Mouse (Mus musculus) urinary bladder, postnatal 36 days (tissue): ENCODE measurements around the gene Pskh1.

Experiments
- DNase-seq, 2 experiments: peaks; one replicate each; pipeline ENCODE4 v3.0.0; 2022; ENCODE audit warnings: low spot score in 2 of 2, mixed read lengths in 1 of 2

The Pskh1 gene

DNA sequence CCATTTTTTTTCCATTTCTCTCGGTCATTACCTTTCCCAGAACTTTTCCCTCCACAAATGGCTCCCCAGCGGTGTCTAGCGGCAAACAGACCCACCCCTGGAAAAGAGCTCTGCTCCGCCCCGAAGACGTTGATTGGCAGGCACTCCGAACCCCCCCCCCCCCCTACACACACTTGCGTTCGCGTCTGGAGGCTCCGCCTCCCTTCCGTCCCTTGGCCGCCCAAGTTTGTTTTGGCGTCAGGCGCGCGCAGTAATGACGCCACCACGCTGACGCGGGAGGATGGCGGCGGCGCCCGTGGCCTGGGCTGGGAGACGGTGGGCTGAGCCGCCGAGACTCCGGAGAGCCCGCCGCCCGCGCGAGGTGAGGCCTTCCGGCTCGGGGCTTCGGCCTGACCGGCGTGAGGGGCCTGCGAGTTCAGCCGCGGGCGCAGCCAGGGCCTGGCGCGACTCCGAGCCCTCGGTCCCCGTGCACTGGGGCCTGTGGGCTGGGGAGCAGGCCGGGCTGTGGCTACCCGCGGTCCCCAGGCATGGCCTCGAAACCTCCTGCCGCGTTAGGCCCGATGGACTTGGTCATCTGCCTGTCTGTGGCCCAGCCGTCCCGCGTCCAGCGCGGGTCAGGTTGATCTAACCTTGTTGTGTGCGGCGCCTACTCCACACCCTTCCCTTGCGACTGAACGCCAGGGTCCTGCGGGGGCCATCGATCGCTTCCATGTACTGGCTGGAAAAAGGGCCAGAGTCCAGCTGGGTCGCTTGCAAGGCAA, at the start of gene Pskh1:
Gene Pskh1, plus strand, starts transcription at position 262 of the 761 bp plus-strand sequence.
- peak; percentile 89 to 90 for DNase-seq

DNA sequence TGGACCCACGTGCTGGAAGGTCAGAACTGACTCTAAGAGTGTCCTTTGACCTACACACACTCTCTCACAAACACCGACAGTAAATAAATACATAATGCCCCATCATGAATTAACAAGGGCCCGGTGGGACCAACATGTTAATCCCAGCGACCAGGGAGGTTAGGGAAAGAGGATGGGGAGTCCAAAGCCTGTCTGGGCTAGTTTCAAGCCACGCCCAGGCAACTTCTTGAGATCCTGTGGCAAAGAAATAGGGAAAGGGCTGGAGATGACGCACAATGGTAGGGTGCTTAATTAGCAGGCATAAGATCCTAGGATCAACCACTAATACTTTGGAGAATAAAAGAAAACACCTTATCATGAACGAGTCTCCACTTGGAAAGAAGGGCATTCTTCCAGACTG, 49.6 kb upstream of the Pskh1 start:
- no peak for DNase-seq

DNA sequence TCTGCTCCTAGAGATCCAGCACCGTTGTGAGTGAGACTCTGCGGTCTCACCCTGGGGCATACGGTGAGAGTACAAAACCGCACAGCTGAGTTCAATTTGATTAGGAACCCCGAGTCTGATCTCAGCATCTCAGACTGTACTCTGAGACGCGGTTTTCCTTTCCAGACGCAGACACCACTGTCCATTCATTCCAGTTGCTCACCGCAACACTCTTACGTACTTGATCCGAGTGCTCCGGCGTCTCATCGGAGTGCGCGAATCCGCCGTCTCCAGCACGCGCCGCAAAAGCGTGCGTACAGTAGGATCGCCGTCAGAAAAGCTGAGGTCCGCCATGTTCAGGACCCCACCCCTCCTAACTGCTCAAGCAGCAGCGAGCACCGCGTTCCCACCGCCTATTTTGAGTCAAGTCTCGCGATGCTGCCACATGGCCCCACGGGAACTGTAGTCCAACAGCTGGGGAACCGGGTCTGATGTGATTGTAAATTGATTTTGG, 48.5 kb upstream of the Pskh1 start:
- DNase-seq = peak; percentile 83 to 89

GRCm38 (mm10) chr8:105852146-105852729, 48.0 kb upstream of the Pskh1 start:
- no peak for DNase-seq

- no peak for DNase-seq
These were observed 47.1 kb upstream of the Pskh1 start, which contains the start of gene Cenpt for GRCm38 (mm10) chr8:105853178-105853577. TSS of gene Cenpt (minus strand) at chr8:105853278.

DNA sequence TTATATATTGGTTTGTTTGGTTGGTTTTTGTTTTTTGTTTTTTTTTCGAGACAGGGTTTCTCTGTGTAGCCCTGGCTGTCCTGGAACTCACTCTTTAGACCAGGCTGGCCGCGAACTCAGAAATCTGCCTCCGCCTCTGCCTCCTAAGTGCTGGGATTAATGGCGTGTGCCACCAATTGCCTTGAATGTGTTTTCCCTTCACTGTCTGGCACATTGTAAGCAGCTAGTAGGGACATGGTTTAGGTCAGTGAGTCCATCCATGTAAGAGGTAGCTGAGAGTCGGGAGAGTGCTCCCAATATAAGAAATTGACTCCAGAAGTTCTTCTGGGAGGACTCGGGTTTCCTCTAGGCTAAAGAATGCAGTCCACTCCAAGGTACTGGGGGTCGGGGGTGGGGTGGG, 45.9 kb upstream of the Pskh1 start:
- no peak for DNase-seq

DNA sequence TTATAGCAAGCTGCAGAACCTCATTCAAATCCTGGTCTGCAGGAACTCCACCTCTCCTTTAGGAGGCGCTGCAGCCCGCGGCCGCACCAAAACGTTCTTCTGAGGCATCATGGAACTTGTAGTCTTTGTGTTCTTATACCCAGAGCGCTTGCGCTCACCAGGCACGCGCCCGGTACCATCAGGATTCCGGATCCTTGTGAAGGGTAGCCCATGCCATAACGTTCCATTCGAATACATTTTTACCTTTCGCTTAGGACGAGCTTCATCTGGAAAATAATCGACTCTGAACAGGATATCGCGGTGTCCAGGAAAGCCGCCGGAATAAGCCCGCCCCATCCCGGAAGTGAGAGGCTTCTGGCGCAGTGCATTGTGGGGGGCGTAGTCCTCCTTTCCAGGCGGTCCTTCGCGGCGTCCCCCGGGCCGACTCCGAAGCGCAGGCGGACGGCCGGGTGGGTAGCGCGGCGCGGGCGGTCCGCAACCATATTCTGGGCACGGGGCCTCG, 45.5 kb upstream of the Pskh1 start, which contains the start of gene Thap11:
Gene Thap11, plus strand, starts transcription at position 418 of the 502 bp plus-strand sequence.
- DNase-seq = peak; percentile 89 to 91

GRCm38 (mm10) chr8:105855248-105856167, 44.7 kb upstream of the Pskh1 start:
- peak; percentile 32 to 43 for DNase-seq

- no peak for DNase-seq
These were observed 43.9 kb upstream of the Pskh1 start for GRCm38 (mm10) chr8:105856168-105856835.

- no peak for DNase-seq
These were observed 41.7 kb upstream of the Pskh1 start for GRCm38 (mm10) chr8:105858495-105858894.

DNA sequence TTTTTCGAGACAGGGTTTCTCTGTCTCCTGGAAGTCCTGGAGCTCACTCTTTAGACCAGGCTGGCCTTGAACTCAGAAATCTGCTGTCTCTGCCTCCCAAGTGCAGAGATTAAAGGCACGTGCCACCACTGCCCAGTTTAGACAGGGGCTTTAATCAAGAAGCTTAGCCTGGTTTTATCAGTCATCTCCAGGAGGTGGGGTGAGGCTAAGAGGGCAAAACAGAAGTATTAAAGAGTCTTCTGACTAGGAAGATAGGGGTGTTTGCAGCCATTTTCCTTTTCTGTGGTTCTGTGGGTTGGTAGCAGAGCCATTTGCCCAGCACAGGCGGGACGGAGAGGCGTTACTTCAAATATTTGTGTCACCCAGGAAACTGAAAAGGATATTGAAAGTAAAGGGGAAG, 40.9 kb upstream of the Pskh1 start:
- DNase-seq = no peak

GRCm38 (mm10) chr8:105860143-105860981, 39.9 kb upstream of the Pskh1 start, which contains the start of gene Nutf2:
TSS of gene Nutf2 (plus strand) at chr8:105860580.
- peak; percentile 89 to 96 for DNase-seq

GRCm38 (mm10) chr8:105861951-105862350, 38.3 kb upstream of the Pskh1 start:
- no peak for DNase-seq

DNA sequence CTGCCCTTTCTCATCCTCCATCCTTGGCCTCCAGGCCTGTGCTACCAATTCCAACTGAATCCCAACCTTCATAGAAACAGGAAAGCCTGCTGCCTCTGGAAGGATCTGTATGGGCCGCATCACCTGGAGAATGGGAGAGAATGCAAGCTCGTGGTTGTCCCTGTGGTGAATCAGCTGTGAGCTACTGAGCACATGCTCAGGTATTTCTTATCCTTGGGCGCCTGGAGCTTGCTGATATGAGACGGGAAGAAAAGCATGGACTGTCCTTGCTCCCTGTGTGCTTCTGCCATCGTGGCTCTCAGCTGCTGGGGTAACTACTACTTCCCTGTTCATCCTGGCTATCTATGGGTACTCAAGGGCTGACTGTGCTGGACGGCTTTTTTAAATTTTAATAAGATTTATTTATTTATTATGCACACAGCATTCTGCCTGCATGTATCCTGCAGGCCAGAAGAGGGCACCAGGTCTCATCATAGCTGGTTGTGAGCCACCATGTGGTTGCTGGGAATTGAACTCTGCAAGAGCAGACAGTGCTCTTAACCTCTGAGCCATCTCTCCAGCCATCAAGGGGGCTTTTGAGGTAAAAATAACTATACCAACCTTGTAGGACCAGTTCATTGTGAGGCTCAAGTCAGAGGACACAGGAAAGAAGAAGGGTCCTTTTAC, 33.7 kb upstream of the Pskh1 start:
- DNase-seq = no peak

- DNase-seq = no peak
These were observed 25.9 kb upstream of the Pskh1 start for GRCm38 (mm10) chr8:105874301-105874700.

DNA sequence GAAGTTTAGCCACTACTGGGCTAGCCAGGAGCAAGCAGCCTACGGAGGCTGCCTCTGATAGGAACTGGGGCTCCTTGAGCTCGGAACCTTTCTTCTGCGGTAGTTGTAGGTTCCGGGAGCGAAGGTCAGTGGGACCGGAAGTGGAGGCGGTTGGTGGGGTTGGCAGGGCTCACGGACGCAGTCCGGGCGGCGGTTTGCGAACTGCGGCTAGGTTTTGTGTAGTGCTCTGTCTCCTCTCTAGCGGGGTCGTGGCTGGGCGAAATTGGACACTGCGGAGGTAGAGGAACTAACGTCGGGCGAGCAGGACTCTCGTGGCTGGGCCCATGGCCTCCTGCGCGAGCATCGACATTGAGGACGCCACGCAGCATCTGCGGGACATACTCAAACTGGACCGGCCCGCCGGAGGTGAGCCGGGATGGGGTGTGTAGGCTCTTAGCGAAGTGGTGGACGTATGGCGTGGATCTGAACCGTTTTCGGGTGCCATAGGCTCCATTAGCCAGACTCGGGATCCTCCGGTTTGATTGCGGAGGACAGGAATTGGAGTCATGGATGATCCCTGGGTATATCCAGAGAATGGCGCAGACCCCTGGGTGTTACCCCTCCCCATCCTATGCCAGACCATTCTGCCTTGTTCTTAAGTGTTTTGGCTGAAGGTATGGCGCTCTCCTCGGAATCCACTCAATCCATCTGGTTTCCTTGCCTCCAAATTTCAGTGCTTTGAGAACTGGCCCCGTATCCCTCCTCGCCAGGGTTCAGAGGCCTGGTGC, 19.3 kb upstream of the Pskh1 start, which contains the start of gene Edc4:
Gene Edc4, plus strand, starts transcription at position 128 of the 767 bp plus-strand sequence.
- DNase-seq = peak; percentile 84

GRCm38 (mm10) chr8:105889756-105890465, 10.3 kb upstream of the Pskh1 start:
- no peak for DNase-seq

DNA sequence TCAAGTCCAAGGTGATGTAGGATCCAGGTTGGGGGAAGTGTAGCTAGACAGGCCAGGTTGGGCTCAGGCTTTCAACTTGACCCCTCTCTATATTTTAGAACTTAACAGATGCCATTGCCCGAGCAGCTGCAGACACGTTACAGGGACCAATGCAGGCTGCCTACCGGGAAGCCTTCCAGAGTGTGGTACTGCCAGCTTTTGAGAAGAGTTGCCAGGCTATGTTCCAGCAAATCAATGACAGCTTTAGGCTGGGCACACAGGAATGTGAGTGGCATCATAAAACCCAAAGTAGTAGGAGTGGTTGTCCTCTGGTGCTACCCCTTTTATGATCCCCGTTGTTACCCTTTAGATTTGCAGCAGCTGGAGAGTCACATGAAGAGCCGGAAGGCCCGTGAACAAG, 9.4 kb upstream of the Pskh1 start:
- DNase-seq = no peak
